Mouse (Mus musculus) c-Kit-negative CD71-positive TER-119-positive erythroid progenitor cells, embryonic 14.5 days (primary cell): ENCODE measurements around the gene Carf.
A peak's percentile ranks its signal among the peaks of the same experiment; 100 is the strongest.

Source experiments
- DNase-seq: peaks from one replicate; pipeline ENCODE4 v3.0.0-alpha.2; 2013; ENCODE audit warnings: low read depth, low spot score

Gene Carf

DNA sequence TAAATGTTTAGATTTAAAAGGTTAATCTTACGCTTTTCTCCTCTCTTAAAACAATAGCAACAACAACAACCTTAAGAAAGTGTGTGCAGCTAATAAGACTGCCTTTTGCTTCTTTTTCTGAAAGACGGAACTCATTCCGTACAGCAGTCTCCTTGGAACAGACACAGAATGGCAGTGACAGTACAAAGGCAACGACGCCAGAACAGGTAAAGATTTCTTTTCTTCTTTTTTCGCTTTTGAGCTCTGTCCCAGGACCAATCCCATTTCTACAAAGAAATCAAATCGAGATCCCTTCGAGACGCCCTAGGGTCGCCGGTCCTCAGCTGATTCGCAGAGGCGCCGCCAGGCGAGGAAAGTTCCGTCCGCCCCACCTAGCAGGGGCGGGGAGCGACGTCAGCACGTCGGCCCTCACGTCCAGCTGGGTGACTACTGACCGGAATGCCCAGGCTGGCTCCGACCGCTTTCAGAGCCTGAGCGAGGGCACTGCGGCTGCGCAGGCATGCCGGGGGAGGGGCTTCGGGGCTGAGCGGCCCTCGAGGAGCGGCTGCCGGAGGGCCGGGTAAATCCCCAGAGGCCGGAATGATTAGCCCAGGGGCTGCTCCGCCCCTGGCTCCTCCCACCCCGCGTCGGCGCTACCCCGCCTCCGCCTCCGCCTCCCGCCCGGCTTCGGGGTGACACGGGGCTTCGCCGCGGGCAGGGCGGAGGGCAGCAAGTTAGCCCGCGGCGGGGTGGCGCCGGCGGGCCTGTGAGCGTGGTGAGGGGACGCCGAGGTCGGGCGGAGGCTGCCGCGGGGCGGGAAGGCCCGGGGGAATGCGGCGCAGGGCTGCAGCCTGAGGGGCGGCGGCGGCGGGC is 82.1 kb downstream of the Carf start, which contains the start of gene Nbeal1:
TSS of gene Nbeal1 (plus strand) at position 668 of the 852 bp plus-strand sequence.
- DNase-seq: peak; percentile 92

GRCm38 (mm10) chr1:60180784-60181221 is 82.8 kb downstream of the Carf start:
- no peak for DNase-seq

- no peak for DNase-seq
Measured at GRCm38 (mm10) chr1:60188454-60188853, 90.4 kb downstream of the Carf start.

DNA sequence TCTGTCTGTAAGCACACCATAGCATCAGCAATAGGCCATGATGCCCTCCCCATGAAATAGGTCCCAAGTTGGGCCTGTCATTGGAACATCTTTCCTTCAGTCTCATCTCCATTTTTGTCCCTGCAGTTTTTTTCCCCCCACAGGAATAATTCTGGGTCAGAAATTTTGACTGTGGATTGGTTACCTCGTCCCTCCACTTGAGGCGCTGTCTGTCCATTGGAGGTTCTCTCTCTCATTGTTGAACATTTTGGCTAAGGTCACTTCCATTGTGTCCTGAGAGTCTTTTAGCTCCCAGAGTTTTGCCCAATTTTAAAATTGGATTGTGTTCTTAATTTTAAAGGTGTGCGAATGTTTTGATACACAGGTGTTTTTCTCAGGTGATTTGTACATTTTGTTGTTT is 98.8 kb downstream of the Carf start:
- DNase-seq: no peak

DNA sequence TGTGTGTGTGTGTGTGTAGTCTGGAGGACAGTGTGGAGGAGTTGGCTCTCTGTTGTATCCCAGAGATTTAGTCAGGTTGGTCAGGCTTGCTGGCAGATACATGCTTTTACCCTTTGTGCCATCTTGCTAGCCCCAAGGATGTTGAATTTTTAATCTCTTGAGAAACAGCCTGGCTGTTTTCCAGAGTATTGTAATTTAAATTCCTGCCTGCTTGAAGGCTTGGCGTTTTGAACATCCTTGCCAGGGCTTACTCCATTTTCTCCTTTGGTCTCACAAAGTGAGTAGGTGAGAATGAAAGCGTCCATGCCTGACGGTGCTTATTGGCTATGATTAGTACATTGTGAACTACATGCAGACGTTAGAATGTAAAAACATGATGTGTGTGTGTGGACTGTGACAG is 101.0 kb downstream of the Carf start:
- no peak for DNase-seq
